Mouse (Mus musculus): ENCODE results near the gene Dlx1.

DNA sequence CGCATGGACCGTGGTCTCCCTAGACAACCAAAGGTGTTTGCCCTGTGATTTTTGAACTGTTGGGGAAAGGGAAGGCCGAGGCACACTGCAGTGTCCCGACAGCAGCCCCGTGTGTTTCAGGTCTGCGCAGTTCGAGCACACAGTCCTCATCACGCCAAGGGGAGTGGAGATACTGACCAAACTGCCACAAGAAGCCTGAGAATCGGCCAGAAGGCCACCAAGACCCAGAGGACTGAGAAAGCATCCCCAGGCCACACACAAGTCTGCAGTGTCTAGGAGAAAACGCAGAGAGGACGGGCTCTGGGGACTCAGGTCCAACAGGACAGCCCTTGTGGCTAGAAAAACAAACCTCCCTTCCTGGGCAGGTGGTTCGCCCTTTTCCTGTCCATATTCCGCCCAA, 3.1 kb upstream of the Dlx1 start:
- TF ChIP-seq POLR2A (IDR thresholded peaks at IDR 0.05; ENCODE audit: extremely low read depth, insufficient read depth, low read length), result no peak
- TF ChIP-seq CTCF (IDR thresholded peaks at IDR 0.05; ENCODE audit: extremely low read depth, insufficient read depth, low read length), result no peak

Data from cortical plate, adult 2 months (tissue).